Mouse (Mus musculus): ENCODE results near the gene Glb1.
A peak's percentile ranks its signal among the peaks of the same experiment; 100 is the strongest.

DNA sequence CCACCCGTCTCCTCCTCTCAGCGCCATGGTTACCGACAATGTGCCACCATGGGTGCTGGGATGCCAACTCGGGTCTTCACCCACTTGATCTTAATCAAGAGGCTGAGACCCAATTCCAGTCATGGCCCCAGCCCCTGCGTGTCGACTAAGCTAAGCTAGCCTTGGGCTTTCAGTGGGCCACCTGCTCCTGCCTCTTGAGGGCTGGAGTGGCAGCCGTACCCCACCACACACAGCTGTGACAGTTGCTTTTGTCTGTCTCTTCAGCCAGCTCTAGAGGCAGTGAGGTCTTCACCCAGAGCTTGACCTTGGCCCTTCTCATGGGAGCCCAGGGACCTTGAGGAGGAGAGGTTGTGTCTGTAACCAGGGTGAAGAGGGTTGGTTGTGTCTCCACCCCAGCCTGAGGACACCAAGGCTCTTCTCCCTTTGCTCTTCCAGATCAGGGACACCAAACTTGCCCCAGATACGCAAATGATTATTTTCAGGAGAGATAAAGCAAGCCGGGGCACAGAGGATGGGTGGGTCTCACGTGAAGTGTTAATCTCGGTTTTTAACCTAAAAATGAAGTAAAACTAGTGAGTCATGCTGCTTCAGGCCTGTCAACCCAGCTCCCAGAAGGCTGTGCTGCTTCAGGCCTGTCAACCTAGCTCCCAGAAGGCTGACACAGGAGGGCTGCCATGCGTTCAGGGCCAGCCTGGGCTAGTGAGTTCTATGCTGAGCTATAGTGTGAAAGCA lies 27.4 kb downstream of the Glb1 start:
- TF ChIP-seq CTCF (IDR thresholded peaks at IDR 0.05 in 2 of 3, conservative IDR thresholded peaks at IDR 0.05 in 1 of 3; ENCODE audit: control insufficient read depth in 1 of 3, insufficient read depth in 1 of 3, low read depth in 2 of 3, low read length in 3 of 3, poor library complexity in 1 of 3, severe bottlenecking in 1 of 3) (no peak), TAL1 (IDR thresholded peaks at IDR 0.05; ENCODE audit: low read length) (no peak), USF1 (IDR thresholded peaks at IDR 0.05; ENCODE audit: low read depth, low read length) (peak; percentile 65), CHD2 (IDR thresholded peaks at IDR 0.05; ENCODE audit: low read length) (no peak), POLR2A (IDR thresholded peaks at IDR 0.05; ENCODE audit: control insufficient read depth in 1 of 2, insufficient read depth in 1 of 2, low read depth in 1 of 2, low read length in 2 of 2, poor library complexity in 1 of 2) (peak; percentile 33 to 41; a peak in 1 of 4 replicates)

All from MEL (cell line).